Mouse (Mus musculus): ENCODE data around the gene Lmln. TPM values are rescaled to one million over a fixed set of nuclear protein-coding genes. Genes with fewer than 3 reads are reported as not detected.
"Not testable (repeated sequence)": the region's sequence is repeated elsewhere in the genome, so short reads cannot be mapped to it uniquely, and the experiment has no call there.

Gene Lmln
- polyA plus RNA-seq, 1 experiment from 2014 or later: 3.8 TPM

GRCm38 (mm10) chr16:33174695-33175094, 112.4 kb downstream of the Lmln start:
- CTCF ChIA-PET: no interaction called here
- no peak for ATAC-seq
- no peaks in the 10 kb centered on the region for H3K27me3 ChIP-seq
- DNase-seq (ENCODE audit: low read depth, low spot score): no peak
- in situ Hi-C loops (cut with MboI; ENCODE audit: low pct_unique_long_range_greater_than_20kb): no loop called here
- POLR2A ChIA-PET: no interaction called here
- no peak for TF ChIP-seq CTCF (IDR thresholded peaks at IDR 0.05)

- ATAC-seq; in situ Hi-C loops (cut with MboI; ENCODE audit: low pct_unique_long_range_greater_than_20kb); H3K27me3 ChIP-seq; DNase-seq (ENCODE audit: low read depth, low spot score); POLR2A ChIA-PET; CTCF ChIA-PET: not testable (repeated sequence)
Observed at GRCm38 (mm10) chr16:33176831-33177230, 114.5 kb downstream of the Lmln start.

Other genes with a start within 250 kb of the Lmln start
- gene Fyttd1, start 185.0 kb upstream of the Lmln start, polyA plus RNA-seq (2021): 108 TPM
- 39.2 TPM for gene Rubcn, start 184.8 kb upstream of the Lmln start, polyA plus RNA-seq (2021)
- 24.5 TPM for gene Lrch3, start 148.4 kb upstream of the Lmln start, polyA plus RNA-seq (2021)
- gene Iqcg, start 6.3 kb upstream of the Lmln start, polyA plus RNA-seq (2021): 7.9 TPM
- gene Rpl35a, start 6.1 kb upstream of the Lmln start, polyA plus RNA-seq (2021): 769 TPM
- gene Osbpl11, start 122.5 kb downstream of the Lmln start, polyA plus RNA-seq (2021): 24.8 TPM
- gene Snx4, start 188.9 kb downstream of the Lmln start, polyA plus RNA-seq (2021): 80.8 TPM

All from Patski (cell line).